Mouse (Mus musculus) retina, adult 2 months (tissue): ENCODE data around the gene Gm11492.

ENCODE experiments used
- DNase-seq: peaks from one replicate; pipeline ENCODE4 v3.0.0-alpha.2; 2012; ENCODE audit warnings: low read depth, low spot score

The Gm11492 gene

GRCm38 (mm10) chr11:87599395-87600089 is 33.1 kb downstream of the Gm11492 start:
- no peak for DNase-seq

DNA sequence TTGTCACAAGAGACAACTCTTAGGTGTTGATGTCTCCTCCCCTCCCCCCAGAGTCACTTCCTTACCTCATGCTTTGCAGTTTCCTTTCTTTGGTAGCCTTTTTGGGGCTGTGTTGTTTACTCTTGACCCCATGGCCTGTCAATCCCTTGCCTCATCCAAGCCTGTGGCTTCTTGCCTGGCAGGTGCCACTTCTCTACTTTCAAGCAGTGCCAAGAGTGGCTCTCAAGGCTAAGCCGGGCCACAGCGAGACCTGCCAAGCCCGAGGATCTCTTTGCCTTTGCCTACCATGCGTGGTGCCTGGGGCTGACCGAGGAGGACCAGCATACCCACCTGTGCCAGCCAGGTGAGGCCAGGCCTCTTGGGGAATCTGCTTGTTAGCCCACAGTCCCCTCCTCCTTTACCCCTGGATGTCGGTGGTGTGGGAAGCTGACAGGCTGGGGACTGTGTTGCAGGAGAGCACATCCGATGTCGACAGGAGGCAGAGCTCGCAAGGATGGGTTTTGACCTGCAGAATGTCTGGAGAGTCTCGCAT is 33.9 kb downstream of the Gm11492 start:
- DNase-seq, result no peak

DNA sequence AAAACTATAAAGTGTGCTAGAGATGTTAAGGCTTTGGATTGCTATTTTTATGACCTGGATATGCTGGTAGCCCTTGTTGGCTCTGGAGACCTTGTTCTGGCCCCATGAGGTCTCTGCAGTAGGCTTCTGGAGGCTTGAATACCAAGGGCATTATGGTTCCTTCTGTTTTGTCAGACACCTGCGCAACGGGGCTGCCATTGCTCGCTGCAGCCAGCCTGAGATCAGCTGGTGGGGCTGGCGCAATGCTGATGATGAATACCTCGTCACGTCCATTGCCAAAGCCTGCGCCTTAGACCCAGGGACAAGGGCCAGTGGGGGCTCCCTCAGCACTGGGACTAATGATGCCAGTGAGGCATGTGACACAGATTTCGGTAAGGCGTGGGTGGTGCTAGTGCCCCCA is 35.8 kb downstream of the Gm11492 start:
- DNase-seq, result no peak

DNA sequence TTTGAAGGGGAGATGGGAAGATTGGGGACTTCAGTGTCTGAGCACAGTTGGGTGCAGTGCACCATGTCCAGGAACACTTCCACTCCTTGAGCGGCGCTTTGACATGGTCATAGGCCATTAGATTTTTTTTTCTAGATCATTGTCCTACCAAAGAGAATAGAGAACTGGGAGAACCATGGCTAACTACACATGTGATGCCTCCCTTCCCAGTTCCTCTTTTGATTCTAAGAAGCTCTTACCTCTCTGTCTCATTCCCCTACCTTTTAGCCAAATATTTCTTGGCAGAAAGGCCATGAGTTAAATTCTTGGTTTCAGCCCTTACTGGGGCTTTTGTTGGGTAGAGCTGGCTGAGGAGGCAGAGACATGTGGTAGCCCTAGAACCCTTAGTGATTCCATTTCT is 37.1 kb downstream of the Gm11492 start:
- no peak for DNase-seq

DNA sequence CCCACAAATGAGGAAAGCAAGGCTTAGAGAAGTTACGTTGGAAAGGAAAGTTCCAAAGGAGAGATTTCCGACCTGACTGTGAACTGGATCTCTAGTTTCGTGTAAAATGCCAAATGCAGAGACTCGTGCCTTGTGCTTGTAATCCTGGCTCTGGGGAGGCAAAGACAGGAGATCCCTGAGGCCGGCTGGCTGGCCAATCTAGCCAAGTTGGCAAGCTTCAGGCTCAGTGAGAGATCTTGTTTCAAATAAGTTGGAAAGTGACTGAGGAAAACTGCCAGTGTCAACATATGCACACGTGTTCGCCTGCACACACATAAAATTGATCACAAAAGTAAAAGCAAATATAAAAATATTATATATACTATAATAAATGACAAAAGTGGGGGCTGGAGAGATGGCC is 42.8 kb downstream of the Gm11492 start:
- no peak for DNase-seq

DNA sequence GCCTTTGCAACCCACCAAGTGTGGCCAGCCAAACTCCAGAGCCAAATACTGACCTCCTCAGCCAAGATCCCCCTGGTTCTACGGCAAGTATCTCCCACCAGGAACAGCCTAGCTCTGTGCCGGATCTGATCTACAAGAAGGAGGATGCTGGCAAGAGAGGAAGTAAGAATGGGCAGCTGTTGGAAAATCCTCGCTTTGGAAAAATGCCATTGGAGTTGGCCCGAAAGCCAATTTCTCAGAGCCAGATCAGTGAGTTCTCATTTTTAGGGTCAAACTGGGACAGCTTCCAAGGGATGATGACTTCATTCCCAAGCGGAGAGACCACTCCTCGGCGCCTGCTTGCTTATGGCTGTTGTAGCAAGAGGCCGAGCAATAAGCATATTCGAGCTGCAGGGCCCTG is 45.1 kb downstream of the Gm11492 start:
- no peak for DNase-seq

DNA sequence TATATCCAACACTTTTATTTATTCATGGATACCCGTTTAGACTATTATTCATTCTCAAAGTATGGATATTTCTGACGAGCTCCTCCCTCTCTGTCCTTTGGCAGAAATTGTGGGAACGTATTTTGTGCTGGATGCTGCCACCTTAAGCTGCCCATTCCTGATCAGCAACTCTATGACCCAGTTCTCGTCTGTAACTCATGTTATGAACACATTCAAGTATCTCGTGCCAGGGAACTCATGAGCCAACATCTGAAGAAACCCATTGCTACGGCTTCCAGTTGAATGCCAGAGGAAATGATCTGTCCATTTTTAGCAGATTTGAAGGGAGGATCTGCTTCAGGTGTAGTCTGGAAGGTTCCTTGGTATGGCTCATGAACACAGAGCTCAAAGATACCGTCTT is 47.5 kb downstream of the Gm11492 start:
- no peak for DNase-seq

DNA sequence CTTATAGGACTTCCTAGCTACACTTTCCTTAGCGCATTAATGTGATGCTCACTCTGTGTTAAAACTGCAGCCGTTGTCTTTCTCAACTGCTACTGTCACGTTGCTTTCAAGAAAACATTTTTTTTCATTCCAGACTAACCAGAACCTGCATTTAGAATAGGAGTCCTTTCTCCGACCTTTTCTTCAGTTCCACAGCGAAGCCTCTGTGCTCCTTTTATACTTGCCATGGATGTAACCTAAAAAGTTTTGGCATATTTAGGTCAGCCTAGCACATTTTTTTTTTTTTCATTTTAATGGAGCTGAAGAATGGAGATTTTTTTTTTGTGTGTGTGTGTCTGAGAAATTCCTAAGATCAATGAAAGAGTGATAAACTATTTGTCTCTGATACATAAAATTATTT is 49.1 kb downstream of the Gm11492 start:
- no peak for DNase-seq

DNA sequence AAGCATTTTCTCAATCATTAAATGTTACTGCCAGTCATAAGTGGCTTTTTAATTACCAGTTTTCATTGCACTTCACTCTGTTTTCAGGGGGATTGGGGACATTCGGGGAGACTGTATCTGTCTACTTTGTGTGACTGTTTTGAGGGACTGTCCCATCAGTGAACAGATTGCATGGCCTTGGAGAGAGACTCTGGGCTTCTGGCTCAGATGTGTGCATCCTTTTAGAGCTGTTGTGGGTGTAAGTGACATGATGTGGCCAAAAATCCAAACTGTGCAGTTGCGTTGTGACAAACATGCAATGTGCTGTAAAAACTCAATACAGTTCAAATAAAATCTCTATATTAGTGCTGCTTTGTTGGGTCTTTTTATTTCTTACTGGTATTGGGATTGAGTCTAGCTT is 49.5 kb downstream of the Gm11492 start:
- DNase-seq, result no peak

- no peak for DNase-seq
Observed at GRCm38 (mm10) chr11:87616790-87617474, 50.5 kb downstream of the Gm11492 start, which contains the start of gene Hsf5. TSS of gene Hsf5 (plus strand) at chr11:87617164.

GRCm38 (mm10) chr11:87617606-87618005 is 51.2 kb downstream of the Gm11492 start:
- no peak for DNase-seq
